Mouse (Mus musculus) testis, adult 10 weeks (tissue): Measurements from ENCODE around the gene Il1f10. TPM values are rescaled to one million over a fixed set of nuclear protein-coding genes. Genes with fewer than 3 reads are reported as not detected.

Source experiments
- polyA plus RNA-seq: library from polyadenylated mRNA; stranded (reverse); fragments of 350-450 nt; fragmentation: Illumina TruSeq; extraction: RNeasy Lipid Tissue Mini Kit (QIAGEN cat#74804); gene quantifications from one replicate; pipeline ENCODE4 v1.2.3, GENCODE M21; 2014; ENCODE audit warnings: low read depth, low replicate concordance

Gene Il1f10
- polyA plus RNA-seq = not detected

GRCm38 (mm10) chr2:24290896-24291295 is at the start of gene Il1f10:
Gene Il1f10 (plus strand): TSS chr2:24291196.

DNA sequence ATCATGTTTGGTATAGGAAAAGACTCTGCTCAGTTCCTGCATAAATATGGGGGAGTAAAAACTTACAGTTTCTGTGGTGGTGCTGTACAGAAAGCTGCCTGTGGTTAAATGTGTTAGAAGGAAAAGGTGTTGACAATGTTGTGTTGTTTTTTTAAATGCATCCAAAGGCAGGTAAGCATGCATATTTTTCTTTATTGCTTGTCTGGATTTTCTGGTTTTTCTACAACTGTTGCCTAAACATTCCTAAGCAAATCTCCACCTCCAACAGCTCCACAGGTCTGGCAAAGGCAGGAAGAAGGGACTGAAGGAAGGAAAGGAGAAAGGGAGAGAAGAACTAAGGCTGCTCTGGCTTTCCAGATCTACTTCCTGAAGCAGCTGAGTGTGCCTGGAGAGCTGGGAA is 14.3 kb upstream of the Il1f10 start, which contains the start of gene Il1f5:
Gene Il1f5, plus strand, starts transcription at position 301 of the 400 bp plus-strand sequence.

GRCm38 (mm10) chr2:24336545-24336944 is 45.5 kb downstream of the Il1f10 start, which contains the start of gene Il1rn:
Gene Il1rn (plus strand): TSS chr2:24336853.

Other genes starting within 250 kb of the Il1f10 start
- 7.8 TPM for gene Hnmt, start 241.8 kb upstream of the Il1f10 start, polyA plus RNA-seq
- gene Tbpl2, start 194.6 kb upstream of the Il1f10 start, polyA plus RNA-seq = not detected
- gene Il1f8, start 138.0 kb upstream of the Il1f10 start, polyA plus RNA-seq = not detected
- gene Il1f9, start 104.7 kb upstream of the Il1f10 start, polyA plus RNA-seq = not detected
- gene Il1f6, start 75.8 kb upstream of the Il1f10 start, polyA plus RNA-seq = not detected
- not detected for gene Il1f5, start 14.2 kb upstream of the Il1f10 start, polyA plus RNA-seq
- gene Il1rn, start 45.7 kb downstream of the Il1f10 start, polyA plus RNA-seq = not detected
- gene Psd4, start 76.4 kb downstream of the Il1f10 start, polyA plus RNA-seq = 0.41 TPM
- 0.20 TPM for gene Pax8, start 184.4 kb downstream of the Il1f10 start, polyA plus RNA-seq